Mouse (Mus musculus): ENCODE measurements around the gene Tmem63b. TPM values are rescaled to one million over a fixed set of nuclear protein-coding genes. Genes with fewer than 3 reads are reported as not detected.

Tmem63b gene
- polyA plus RNA-seq, 1 experiment from 2014 or later: 49.3 TPM

DNA sequence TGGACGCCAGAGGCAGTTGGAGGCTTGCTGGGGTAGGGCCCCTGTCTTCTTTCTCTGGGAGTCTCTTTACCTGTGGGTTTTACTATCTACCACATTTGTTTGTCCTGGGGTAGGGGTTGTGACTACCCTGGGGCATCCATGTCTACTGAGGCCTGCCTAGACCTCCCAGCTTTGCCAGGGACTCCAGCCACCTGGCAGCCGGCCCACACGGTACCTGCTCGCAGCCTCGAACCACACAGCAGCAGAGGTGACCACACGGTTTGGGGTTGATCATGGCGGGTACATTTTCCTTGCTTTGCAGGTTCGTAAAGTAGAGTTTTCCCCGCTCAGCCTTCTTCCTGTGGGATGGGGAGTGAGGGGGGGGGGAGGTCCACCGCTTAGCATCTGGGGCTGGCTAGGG is 19.2 kb downstream of the Tmem63b start:
- WGBS: 88% methylated on average over 10 of the region's 10 CpGs
- H3K4me3 ChIP-seq (ENCODE audit: low read depth, low read length): no peak overlapping the region
- no peak overlapping the region for H3K4me2 ChIP-seq
- H3K36me3 ChIP-seq (ENCODE audit: control insufficient read depth, insufficient read depth, low read length): peaks cover 24% of the 10 kb centered on the region
- H3K27me3 ChIP-seq (ENCODE audit: control insufficient read depth, insufficient read depth, low read length): no peaks in the 10 kb centered on the region
- no peak overlapping the region for H3K27ac ChIP-seq (ENCODE audit: low read depth, low read length)
- no peaks in the 10 kb centered on the region for H3K9me3 ChIP-seq (ENCODE audit: control insufficient read depth, low read length)
- no peaks in the 10 kb centered on the region for H3K4me1 ChIP-seq (ENCODE audit: control insufficient read depth, insufficient read depth, low read length)
- H3K9ac ChIP-seq (ENCODE audit: low read length): no peak overlapping the region
- DNase-seq (ENCODE audit: low spot score, missing footprints) (no peak), ATAC-seq (ENCODE audit: low FRiP score) (no peak)

DNA sequence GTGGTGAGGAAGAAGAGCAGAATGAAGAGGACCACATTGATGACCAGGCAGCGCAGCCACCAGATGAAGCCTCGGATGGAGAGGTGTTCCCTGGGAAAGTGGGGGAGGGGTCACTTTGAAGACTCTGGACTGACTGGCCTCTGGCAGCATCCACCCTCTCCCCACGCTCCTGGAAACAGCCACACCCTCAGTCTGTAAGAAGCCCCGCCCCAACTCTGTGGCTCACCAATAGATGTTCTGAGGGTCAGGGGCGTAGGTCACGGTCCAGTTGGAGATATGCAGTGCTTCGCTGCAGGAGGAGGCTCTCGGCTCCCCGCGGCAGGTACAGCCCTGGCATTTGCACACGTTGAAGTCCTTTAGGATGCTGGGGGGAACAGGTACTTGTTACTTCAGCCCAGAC is 20.6 kb downstream of the Tmem63b start:
- no peak overlapping the region for H3K4me2 ChIP-seq
- H3K27ac ChIP-seq (ENCODE audit: low read depth, low read length): no peak overlapping the region
- H3K4me3 ChIP-seq (ENCODE audit: low read depth, low read length): no peak overlapping the region
- peak; percentile 49 for DNase-seq (ENCODE audit: low spot score, missing footprints)
- no peaks in the 10 kb centered on the region for H3K4me1 ChIP-seq (ENCODE audit: control insufficient read depth, insufficient read depth, low read length)
- H3K27me3 ChIP-seq (ENCODE audit: control insufficient read depth, insufficient read depth, low read length): no peaks in the 10 kb centered on the region
- 84% methylated on average over 11 of the region's 11 CpGs for WGBS
- ATAC-seq (ENCODE audit: low FRiP score): no peak
- H3K9ac ChIP-seq (ENCODE audit: low read length): no peak overlapping the region
- H3K36me3 ChIP-seq (ENCODE audit: control insufficient read depth, insufficient read depth, low read length): peaks cover 22% of the 10 kb centered on the region
- H3K9me3 ChIP-seq (ENCODE audit: control insufficient read depth, low read length): no peaks in the 10 kb centered on the region

DNA sequence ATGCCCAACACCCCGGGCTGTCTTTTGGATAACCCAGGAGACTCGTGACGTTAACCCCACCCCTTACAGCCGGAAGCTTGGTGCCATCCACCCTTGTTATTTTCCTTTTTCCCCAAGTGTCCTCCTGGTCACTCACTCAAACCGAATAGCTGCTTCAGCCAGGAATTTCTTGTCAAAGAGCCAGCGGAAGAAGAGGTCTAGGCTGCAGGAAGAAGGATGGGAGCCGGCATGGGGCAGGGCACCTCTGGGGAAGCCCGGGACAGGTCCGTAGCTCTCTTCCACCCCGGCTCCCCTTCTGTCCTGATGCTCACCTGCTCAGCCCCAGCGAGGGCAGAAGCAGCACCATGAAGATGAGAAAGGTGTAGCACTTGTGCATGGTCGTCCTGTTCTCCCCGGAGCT is 22.1 kb downstream of the Tmem63b start:
- no peak overlapping the region for H3K9ac ChIP-seq (ENCODE audit: low read length)
- peaks cover 21% of the 10 kb centered on the region for H3K36me3 ChIP-seq (ENCODE audit: control insufficient read depth, insufficient read depth, low read length)
- H3K9me3 ChIP-seq (ENCODE audit: control insufficient read depth, low read length): no peaks in the 10 kb centered on the region
- no peak overlapping the region for H3K4me3 ChIP-seq (ENCODE audit: low read depth, low read length)
- 93% methylated on average over 13 of the region's 13 CpGs for WGBS
- H3K27me3 ChIP-seq (ENCODE audit: control insufficient read depth, insufficient read depth, low read length): no peaks in the 10 kb centered on the region
- H3K27ac ChIP-seq (ENCODE audit: low read depth, low read length): no peak overlapping the region
- ATAC-seq (ENCODE audit: low FRiP score): no peak
- peak; percentile 72 for DNase-seq (ENCODE audit: low spot score, missing footprints)
- H3K4me1 ChIP-seq (ENCODE audit: control insufficient read depth, insufficient read depth, low read length): no peaks in the 10 kb centered on the region
- H3K4me2 ChIP-seq: no peak overlapping the region

DNA sequence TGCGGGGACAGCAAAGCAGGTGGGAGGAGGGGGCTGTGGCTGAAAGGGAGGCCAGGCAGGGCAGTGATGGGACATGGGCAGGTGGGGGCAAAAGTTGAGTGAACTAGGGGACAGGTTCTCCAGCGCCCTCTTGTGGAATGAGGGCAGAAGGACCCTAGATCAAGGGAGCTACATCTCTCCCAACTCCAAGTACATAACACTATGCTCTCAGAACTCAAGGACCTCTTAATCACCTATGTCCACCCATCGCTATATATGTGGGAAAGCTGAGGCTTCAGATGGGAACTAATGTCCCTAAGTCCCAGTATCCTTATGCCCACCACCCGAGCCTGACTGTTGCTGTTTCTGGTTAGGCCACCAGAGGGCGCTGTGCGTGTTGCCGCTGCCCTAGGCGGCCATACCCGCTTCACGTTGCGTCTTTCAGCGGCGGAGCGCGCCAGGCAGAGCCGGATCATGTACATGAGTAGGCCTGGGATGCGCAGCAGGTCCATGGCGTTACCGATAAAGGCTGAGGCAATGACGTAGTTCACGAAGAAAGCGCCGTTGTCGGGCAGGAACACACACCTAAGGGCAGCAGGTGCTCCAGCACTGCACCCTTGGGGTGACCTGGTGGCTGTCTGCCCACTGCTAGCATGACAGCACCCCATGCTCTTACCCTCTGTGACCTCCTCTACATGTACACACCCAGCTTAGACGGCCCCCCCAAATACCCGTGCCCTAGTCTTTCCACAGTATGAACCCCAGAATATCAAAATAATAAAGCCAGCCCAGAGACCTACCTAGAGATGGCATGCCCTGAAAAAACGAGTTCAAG is 23.4 kb downstream of the Tmem63b start:
- Histone ChIP-seq H3K9me3 (ENCODE audit: control insufficient read depth, low read length) (no peaks in the 10 kb centered on the region), H3K4me1 (ENCODE audit: control insufficient read depth, insufficient read depth, low read length) (no peaks in the 10 kb centered on the region), H3K4me3 (ENCODE audit: low read depth, low read length) (no peak overlapping the region), H3K27me3 (ENCODE audit: control insufficient read depth, insufficient read depth, low read length) (no peaks in the 10 kb centered on the region), H3K36me3 (ENCODE audit: control insufficient read depth, insufficient read depth, low read length) (peaks cover 21% of the 10 kb centered on the region), H3K9ac (ENCODE audit: low read length) (no peak overlapping the region; the same call in 1 of the 2 replicates), H3K27ac (ENCODE audit: low read depth, low read length) (no peak overlapping the region), H3K4me2 (peak overlapping the region; percentile 17; the same call in 1 of the 2 replicates)
- DNase-seq (ENCODE audit: low spot score, missing footprints) (peak; percentile 99), ATAC-seq (ENCODE audit: low FRiP score) (peak; percentile 73)
- whole genome bisulfite sequencing: 26% methylated on average over 27 of the region's 27 CpGs

DNA sequence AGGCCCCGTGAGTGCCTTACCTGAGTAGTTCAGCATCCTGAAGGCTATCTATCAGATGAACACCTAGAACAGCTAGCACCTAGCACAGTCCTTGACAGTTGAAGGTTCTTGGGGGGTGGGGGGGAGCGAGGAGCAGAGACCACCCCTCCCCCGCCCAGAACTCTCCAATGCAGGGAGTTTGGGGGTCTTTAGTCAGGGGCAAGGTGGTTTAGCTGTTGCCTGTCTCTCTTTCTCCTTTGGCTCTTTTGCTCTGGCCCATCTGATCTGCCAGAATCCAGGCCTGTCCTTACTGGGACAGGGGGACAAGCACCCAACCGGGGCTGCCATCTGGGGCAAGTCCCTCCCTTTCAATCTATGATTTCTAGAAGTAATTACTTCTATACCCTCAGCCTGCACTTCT is 27.5 kb downstream of the Tmem63b start, which contains the start of gene Capn11:
Gene Capn11, minus strand, starts transcription at position 101 of the 400 bp plus-strand sequence.
- no peak within 1 kb of the TSS for H3K4me2 ChIP-seq
- H3K27me3 ChIP-seq (ENCODE audit: control insufficient read depth, insufficient read depth, low read length): no peaks in the 10 kb centered on the region
- H3K4me3 ChIP-seq (ENCODE audit: low read depth, low read length): no peak within 1 kb of the TSS
- DNase-seq (ENCODE audit: low spot score, missing footprints) (no peak), ATAC-seq (ENCODE audit: low FRiP score) (no peak)
- H3K4me1 ChIP-seq (ENCODE audit: control insufficient read depth, insufficient read depth, low read length): no peaks in the 10 kb centered on the region
- peaks cover 7% of the 10 kb centered on the region; the same call in 1 of the 2 replicates for H3K36me3 ChIP-seq (ENCODE audit: control insufficient read depth, insufficient read depth, low read length)
- no peak within 1 kb of the TSS for H3K9ac ChIP-seq (ENCODE audit: low read length)
- H3K9me3 ChIP-seq (ENCODE audit: control insufficient read depth, low read length): no peaks in the 10 kb centered on the region
- no peak within 1 kb of the TSS for H3K27ac ChIP-seq (ENCODE audit: low read depth, low read length)
- 81% methylated on average over 4 of the region's 4 CpGs for WGBS

DNA sequence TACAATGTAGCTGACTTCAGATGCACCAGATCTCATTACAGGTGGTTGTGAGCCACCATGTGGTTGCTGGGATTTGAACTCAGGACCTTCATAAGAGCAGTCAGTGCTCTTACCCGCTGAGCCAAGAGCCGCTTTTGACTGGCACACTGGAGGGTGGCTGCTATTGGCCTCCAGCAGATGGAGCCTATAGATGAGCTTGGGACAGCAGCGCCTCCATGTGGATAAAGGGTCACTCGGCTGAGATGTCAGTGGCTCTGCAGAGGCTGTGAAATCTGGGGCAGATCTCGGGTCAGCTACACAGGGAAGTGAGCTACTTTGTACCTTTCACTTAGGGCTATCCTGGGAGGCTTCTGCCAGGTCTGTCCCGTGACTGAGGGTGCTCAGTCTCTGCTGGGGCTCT is 30.9 kb downstream of the Tmem63b start:
- ATAC-seq (ENCODE audit: low FRiP score) (no peak), DNase-seq (ENCODE audit: low spot score, missing footprints) (no peak)
- 22% methylated on average over 6 of the region's 6 CpGs for WGBS

DNA sequence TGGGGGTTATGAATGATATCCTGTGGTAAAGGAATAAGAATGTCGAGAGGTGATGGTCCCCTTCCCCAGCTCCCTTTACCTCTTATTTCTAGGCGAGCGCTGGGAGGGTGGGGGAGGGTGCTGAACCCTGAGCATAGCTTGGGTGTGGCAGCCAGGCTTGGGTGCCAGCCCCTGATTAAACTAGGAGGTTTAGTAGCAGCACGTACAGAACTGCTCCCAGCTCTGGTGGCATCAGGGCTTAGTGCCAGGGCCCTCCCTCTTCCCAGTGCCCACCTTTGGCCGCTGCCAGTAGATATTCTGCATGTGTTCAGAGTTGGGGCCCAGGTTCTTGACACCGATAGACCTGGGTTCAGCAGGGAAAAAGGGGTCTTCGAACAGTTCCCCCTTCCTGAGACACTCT is 33.5 kb downstream of the Tmem63b start:
- 83% methylated on average over 7 of the region's 7 CpGs for WGBS
- Histone ChIP-seq H3K9ac (ENCODE audit: low read length) (no peak overlapping the region), H3K27me3 (ENCODE audit: control insufficient read depth, insufficient read depth, low read length) (no peaks in the 10 kb centered on the region), H3K4me1 (ENCODE audit: control insufficient read depth, insufficient read depth, low read length) (no peaks in the 10 kb centered on the region), H3K27ac (ENCODE audit: low read depth, low read length) (no peak overlapping the region), H3K4me3 (ENCODE audit: low read depth, low read length) (no peak overlapping the region), H3K4me2 (no peak overlapping the region), H3K36me3 (ENCODE audit: control insufficient read depth, insufficient read depth, low read length) (no peaks in the 10 kb centered on the region), H3K9me3 (ENCODE audit: control insufficient read depth, low read length) (no peaks in the 10 kb centered on the region)
- no peak for DNase-seq (ENCODE audit: low spot score, missing footprints)
- ATAC-seq (ENCODE audit: low FRiP score): no peak

More for the DNA sequence above, 30.9 kb downstream of the Tmem63b start:
- Histone ChIP-seq H3K4me3 (ENCODE audit: low read depth, low read length) (no peak overlapping the region), H3K4me2 (no peak overlapping the region), H3K27ac (ENCODE audit: low read depth, low read length) (no peak overlapping the region), H3K9me3 (ENCODE audit: control insufficient read depth, low read length) (no peaks in the 10 kb centered on the region), H3K27me3 (ENCODE audit: control insufficient read depth, insufficient read depth, low read length) (no peaks in the 10 kb centered on the region), H3K4me1 (ENCODE audit: control insufficient read depth, insufficient read depth, low read length) (no peaks in the 10 kb centered on the region), H3K36me3 (ENCODE audit: control insufficient read depth, insufficient read depth, low read length) (0 out of 2 replicates have a peak, but pooled peaks cover 3% of the 10 kb centered on the region), H3K9ac (ENCODE audit: low read length) (no peak overlapping the region)

DNA sequence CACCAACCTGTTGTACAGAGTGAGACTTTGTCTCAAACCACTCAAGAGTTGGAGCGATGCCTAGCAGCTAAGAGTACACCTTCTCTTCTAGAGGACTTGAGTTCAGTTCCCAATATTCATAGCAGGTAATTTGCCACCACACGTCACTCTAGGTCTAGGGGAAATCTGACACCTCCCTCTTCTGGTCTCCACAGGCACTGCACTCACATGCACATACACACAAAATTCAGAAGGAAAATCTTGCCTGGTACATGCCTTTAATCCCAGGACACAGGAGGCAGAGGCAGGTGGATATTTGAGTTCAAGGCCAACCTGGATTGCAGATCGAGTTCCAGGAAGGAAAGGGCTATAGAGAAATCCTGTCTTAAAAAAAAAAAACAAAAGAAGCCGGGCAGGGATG is 42.5 kb downstream of the Tmem63b start:
- no peak overlapping the region for H3K4me3 ChIP-seq (ENCODE audit: low read depth, low read length)
- DNase-seq (ENCODE audit: low spot score, missing footprints) (peak; percentile 78), ATAC-seq (ENCODE audit: low FRiP score) (no peak)
- no peaks in the 10 kb centered on the region for H3K36me3 ChIP-seq (ENCODE audit: control insufficient read depth, insufficient read depth, low read length)
- no peak overlapping the region for H3K27ac ChIP-seq (ENCODE audit: low read depth, low read length)
- H3K27me3 ChIP-seq (ENCODE audit: control insufficient read depth, insufficient read depth, low read length): no peaks in the 10 kb centered on the region
- H3K9ac ChIP-seq (ENCODE audit: low read length): no peak overlapping the region
- 91% methylated on average over 4 of the region's 4 CpGs for WGBS
- no peaks in the 10 kb centered on the region; the same call in 1 of the 2 replicates for H3K9me3 ChIP-seq (ENCODE audit: control insufficient read depth, low read length)
- no peak overlapping the region for H3K4me2 ChIP-seq
- H3K4me1 ChIP-seq (ENCODE audit: control insufficient read depth, insufficient read depth, low read length): no peaks in the 10 kb centered on the region

DNA sequence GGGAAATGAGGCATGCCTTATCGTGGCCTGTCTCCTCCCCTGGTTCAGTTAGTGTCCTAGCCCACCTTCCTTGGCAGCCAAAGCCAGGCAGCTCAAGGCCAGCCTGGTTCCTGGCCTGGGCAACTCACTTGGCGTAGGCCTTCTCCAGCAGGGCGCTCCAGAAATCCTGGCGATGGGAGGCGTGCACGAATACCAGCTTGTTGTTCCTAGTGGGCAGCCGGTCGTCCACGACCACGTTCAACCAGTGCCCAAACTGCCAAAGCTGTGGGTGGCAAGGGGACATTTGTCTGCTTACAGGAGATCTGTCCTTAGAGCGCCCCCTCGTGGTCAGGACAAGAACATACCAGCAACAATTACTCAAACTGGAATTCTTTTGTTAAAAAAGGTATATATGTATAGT is 44.0 kb downstream of the Tmem63b start:
- DNase-seq (ENCODE audit: low spot score, missing footprints) (peak; percentile 93), ATAC-seq (ENCODE audit: low FRiP score) (peak; percentile 27; the same call in 1 of the 2 replicates)
- Histone ChIP-seq H3K4me3 (ENCODE audit: low read depth, low read length) (no peak overlapping the region), H3K36me3 (ENCODE audit: control insufficient read depth, insufficient read depth, low read length) (no peaks in the 10 kb centered on the region), H3K27ac (ENCODE audit: low read depth, low read length) (no peak overlapping the region), H3K27me3 (ENCODE audit: control insufficient read depth, insufficient read depth, low read length) (no peaks in the 10 kb centered on the region), H3K4me2 (no peak overlapping the region), H3K4me1 (ENCODE audit: control insufficient read depth, insufficient read depth, low read length) (no peaks in the 10 kb centered on the region), H3K9me3 (ENCODE audit: control insufficient read depth, low read length) (no peaks in the 10 kb centered on the region; the same call in 1 of the 2 replicates), H3K9ac (ENCODE audit: low read length) (no peak overlapping the region)
- WGBS: 22% methylated on average over 12 of the region's 12 CpGs

All from midbrain, embryonic 11.5 days (tissue).